Mouse (Mus musculus): ENCODE results near the gene Lbhd2.

GRCm38 (mm10) chr12:111413300-111413699 lies 6.7 kb downstream of the Lbhd2 start:
- peak; percentile 99 for TF ChIP-seq CTCF (IDR thresholded peaks at IDR 0.05; ENCODE audit: control insufficient read depth, insufficient read depth, insufficient read length)
- no peak for TF ChIP-seq MYOD1 (IDR thresholded peaks at IDR 0.05; ENCODE audit: control insufficient read depth, insufficient read length, low read depth)
- no peak for TF ChIP-seq MYOG (IDR thresholded peaks at IDR 0.05; ENCODE audit: control insufficient read depth, extremely low read depth, insufficient read length)
- TF ChIP-seq FOSL1 (IDR thresholded peaks at IDR 0.05; ENCODE audit: insufficient read depth, low read length, poor library complexity, severe bottlenecking) = no peak
- TF ChIP-seq USF1 (IDR thresholded peaks at IDR 0.05; ENCODE audit: low read depth) = no peak

Measured in C2C12 (cell line).